Mouse (Mus musculus): ENCODE data around the gene Tns1.

DNA sequence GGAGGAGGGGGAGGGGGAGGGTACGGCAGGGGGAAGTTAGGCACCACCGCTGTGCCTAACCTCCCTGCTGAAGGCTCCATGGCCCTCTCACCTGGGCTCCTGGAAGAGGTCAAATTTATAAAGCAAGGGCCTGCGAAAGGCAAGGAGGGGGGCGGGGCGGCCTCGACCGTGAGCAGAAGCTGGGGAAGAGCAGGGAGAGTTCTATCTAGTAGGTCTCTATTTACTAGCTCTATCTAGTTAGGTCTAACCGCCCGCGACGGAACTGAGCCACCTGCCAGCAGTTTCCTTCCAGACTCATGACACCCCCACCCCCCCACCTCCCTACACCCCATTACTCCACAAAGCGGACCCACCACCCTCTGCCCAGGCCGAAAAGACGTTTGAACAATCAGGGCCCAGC is 56.4 kb downstream of the Tns1 start:
- TF ChIP-seq POLR2A (IDR thresholded peaks at IDR 0.05; ENCODE audit: borderline replicate concordance, low read depth, low read length) (no peak), CTCF (IDR thresholded peaks at IDR 0.05; ENCODE audit: low read depth, low read length) (no peak)

All from bone marrow macrophage, adult 2 months (primary cell).